Mouse (Mus musculus) CH12.LX (cell line): ENCODE data around the gene Dtnb.

Experiments used
- BHLHE40 ChIP-seq: IDR thresholded peaks from 2 replicates; pipeline ENCODE4 v1.6.1; 2011; ENCODE audit warnings: mild to moderate bottlenecking, low read depth, low read length, improper control_type of control experiment
- CTCF ChIP-seq, 2 experiments: IDR thresholded peaks in 1 of 2; conservative IDR thresholded peaks in 1 of 2; 2 replicates each; pipeline ENCODE4 v1.5.1; 2011 to 2012; ENCODE audit warnings: low read depth in 2 of 2, low read length in 2 of 2, improper control_type of control experiment in 1 of 2, inconsistent platforms in 1 of 2, mild to moderate bottlenecking in 1 of 2, moderate library complexity in 1 of 2
- E2F4 ChIP-seq: IDR thresholded peaks from 2 replicates; pipeline ENCODE4 v1.6.1; 2011; ENCODE audit warnings: low read depth, low read length, improper control_type of control experiment; ENCODE audit not compliant: insufficient replicate concordance
- EP300 ChIP-seq: IDR thresholded peaks from 2 replicates; pipeline ENCODE4 v1.6.1; 2011; ENCODE audit warnings: low read length, improper control_type of control experiment
- KAT2A ChIP-seq: IDR thresholded peaks from 2 replicates; pipeline ENCODE4 v1.6.1; 2012; ENCODE audit warnings: low read length, improper control_type of control experiment, inconsistent platforms; ENCODE audit not compliant: insufficient replicate concordance
- MAZ ChIP-seq: IDR thresholded peaks from 2 replicates; pipeline ENCODE4 v1.6.1; 2012; ENCODE audit warnings: low read depth, mild to moderate bottlenecking, inconsistent platforms, low read length, improper control_type of control experiment, moderate library complexity
- PAX5 ChIP-seq: IDR thresholded peaks from 2 replicates; pipeline ENCODE4 v1.6.1; 2012; ENCODE audit warnings: low read length, inconsistent platforms, mixed read lengths
- POLR2A ChIP-seq: IDR thresholded peaks from 2 replicates; pipeline ENCODE4 v1.6.1; 2011; ENCODE audit warnings: low read depth, mild to moderate bottlenecking, improper control_type of control experiment, low read length

DNA sequence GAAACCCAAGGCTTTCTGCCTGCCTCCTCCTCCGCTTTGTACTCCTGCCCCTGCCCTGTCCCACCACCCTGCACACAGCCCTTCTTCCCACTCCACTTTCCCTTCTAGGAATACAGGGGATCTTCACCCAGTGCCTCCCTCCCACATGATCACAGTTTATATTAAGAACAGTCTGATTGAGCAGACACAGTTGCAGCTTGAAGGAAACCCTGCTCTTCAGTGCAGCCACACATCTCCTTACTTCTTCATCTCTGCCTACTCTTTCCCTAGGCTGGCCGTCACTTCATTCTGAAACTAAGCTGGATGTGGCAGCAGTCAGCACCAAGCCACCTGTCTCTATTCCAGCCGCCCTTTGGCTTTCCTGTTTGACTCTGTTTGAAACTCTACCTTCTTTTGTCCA is 201.5 kb downstream of the Dtnb start:
- TF ChIP-seq E2F4 (no peak), CTCF (conservative IDR thresholded peaks at IDR 0.05 in 1 of 2, IDR thresholded peaks at IDR 0.05 in 1 of 2; ENCODE audit: low read depth in 2 of 2, low read length in 2 of 2) (no peak), PAX5 (no peak), POLR2A (no peak), MAZ (no peak), KAT2A (no peak), EP300 (no peak), BHLHE40 (no peak)
